Mouse (Mus musculus): ENCODE data around the gene Fam13a. TPM values are rescaled to one million over a fixed set of nuclear protein-coding genes. Genes with fewer than 3 reads are reported as not detected.

Fam13a gene
- polyA plus RNA-seq, 2 experiments: 2.7 to 5.7 TPM

DNA sequence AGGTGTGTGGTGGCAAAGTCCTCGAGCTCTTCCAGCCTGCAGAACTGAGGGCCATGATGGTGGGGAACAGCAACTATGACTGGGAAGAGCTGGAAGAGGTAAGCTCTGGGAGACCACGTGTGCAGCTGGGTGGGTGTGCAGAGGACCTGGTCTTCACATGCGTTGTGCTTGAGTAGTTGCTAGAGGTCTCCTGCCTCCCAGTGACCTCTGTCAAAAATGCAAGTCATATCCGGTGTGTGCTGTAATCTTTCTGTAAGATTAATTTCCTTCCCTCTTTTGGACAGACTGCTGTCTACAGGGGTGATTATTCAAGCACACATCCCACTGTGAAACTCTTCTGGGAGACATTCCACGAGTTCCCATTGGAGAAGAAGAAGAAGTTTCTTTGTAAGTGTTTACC lies 107.9 kb downstream of the Fam13a start:
- no peaks in the 10 kb centered on the region for H3K4me1 ChIP-seq (ENCODE audit: control insufficient read depth, insufficient read depth, low read length)
- no peak overlapping the region for H3K4me3 ChIP-seq (replicated peaks; ENCODE audit: low read length)
- DNase-seq (ENCODE audit: low spot score) (no peak), ATAC-seq (ENCODE audit: low FRiP score, low read depth) (no peak)
- no peaks in the 10 kb centered on the region; the same call in 1 of the 2 replicates for H3K36me3 ChIP-seq (ENCODE audit: control insufficient read depth, insufficient read depth, low read length)
- no peak overlapping the region for H3K4me2 ChIP-seq (replicated peaks; ENCODE audit: low read depth, low read length, severe bottlenecking)
- 81% methylated on average over 5 of the region's 5 CpGs for WGBS
- H3K9me3 ChIP-seq (ENCODE audit: control insufficient read depth, low read length): no peaks in the 10 kb centered on the region
- H3K9ac ChIP-seq (ENCODE audit: low read depth, low read length, severe bottlenecking): no peak overlapping the region
- H3K27ac ChIP-seq (replicated peaks; ENCODE audit: low read depth, low read length): no peak overlapping the region
- H3K27me3 ChIP-seq (ENCODE audit: control insufficient read depth, insufficient read depth, low read length): no peaks in the 10 kb centered on the region
- TF ChIP-seq POLR2A (IDR thresholded peaks at IDR 0.05; ENCODE audit: borderline replicate concordance, extremely low read depth, insufficient read depth, insufficient read length): no peak

GRCm38 (mm10) chr6:58913971-58914370 lies 110.4 kb downstream of the Fam13a start:
- H3K27me3 ChIP-seq (ENCODE audit: control insufficient read depth, insufficient read depth, low read length): no peaks in the 10 kb centered on the region
- no peak overlapping the region for H3K9ac ChIP-seq (ENCODE audit: low read depth, low read length, severe bottlenecking)
- no peak overlapping the region for H3K4me3 ChIP-seq (replicated peaks; ENCODE audit: low read length)
- no peak for TF ChIP-seq POLR2A (IDR thresholded peaks at IDR 0.05; ENCODE audit: borderline replicate concordance, extremely low read depth, insufficient read depth, insufficient read length)
- H3K9me3 ChIP-seq (ENCODE audit: control insufficient read depth, low read length): no peaks in the 10 kb centered on the region
- DNase-seq (ENCODE audit: low spot score) (no peak), ATAC-seq (ENCODE audit: low FRiP score, low read depth) (no peak)
- no peaks in the 10 kb centered on the region for H3K36me3 ChIP-seq (ENCODE audit: control insufficient read depth, insufficient read depth, low read length)
- no peak overlapping the region for H3K4me2 ChIP-seq (replicated peaks; ENCODE audit: low read depth, low read length, severe bottlenecking)
- WGBS: 68% methylated on average over 5 of the region's 5 CpGs
- H3K4me1 ChIP-seq (ENCODE audit: control insufficient read depth, insufficient read depth, low read length): no peaks in the 10 kb centered on the region
- no peak overlapping the region for H3K27ac ChIP-seq (replicated peaks; ENCODE audit: low read depth, low read length)

DNA sequence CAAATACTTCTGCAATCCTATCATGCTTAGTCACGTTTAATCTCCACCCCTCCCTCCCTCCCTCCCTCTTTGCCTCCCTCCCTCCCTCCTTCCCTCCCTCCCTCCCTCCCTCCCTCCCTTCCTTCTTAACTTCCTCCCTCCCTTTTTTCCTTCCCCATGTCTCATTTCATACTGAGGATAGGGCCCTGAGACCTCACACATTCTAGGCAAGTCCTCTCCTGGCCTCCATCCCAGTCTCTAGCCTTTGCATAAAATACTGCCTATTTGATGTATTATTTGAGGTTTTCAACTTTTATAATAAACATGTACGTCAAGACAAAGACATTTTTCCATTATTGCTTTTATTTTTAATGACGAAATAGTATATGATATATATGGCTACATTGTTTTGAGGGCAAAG lies 110.8 kb downstream of the Fam13a start:
- DNase-seq (ENCODE audit: low spot score) (no peak), ATAC-seq (ENCODE audit: low FRiP score, low read depth) (no peak)
- WGBS: 73% methylated on average over 3 of the region's 3 CpGs
- Histone ChIP-seq H3K4me3 (replicated peaks; ENCODE audit: low read length) (no peak overlapping the region), H3K36me3 (ENCODE audit: control insufficient read depth, insufficient read depth, low read length) (no peaks in the 10 kb centered on the region), H3K4me1 (ENCODE audit: control insufficient read depth, insufficient read depth, low read length) (no peaks in the 10 kb centered on the region), H3K9me3 (ENCODE audit: control insufficient read depth, low read length) (no peaks in the 10 kb centered on the region), H3K27me3 (ENCODE audit: control insufficient read depth, insufficient read depth, low read length) (no peaks in the 10 kb centered on the region), H3K4me2 (replicated peaks; ENCODE audit: low read depth, low read length, severe bottlenecking) (no peak overlapping the region), H3K27ac (replicated peaks; ENCODE audit: low read depth, low read length) (no peak overlapping the region), H3K9ac (ENCODE audit: low read depth, low read length, severe bottlenecking) (no peak overlapping the region)
- no peak for TF ChIP-seq POLR2A (IDR thresholded peaks at IDR 0.05; ENCODE audit: borderline replicate concordance, extremely low read depth, insufficient read depth, insufficient read length)

GRCm38 (mm10) chr6:58912842-58913241 lies 111.5 kb downstream of the Fam13a start:
- H3K4me3 ChIP-seq (replicated peaks; ENCODE audit: low read length): no peak overlapping the region
- no peak overlapping the region for H3K9ac ChIP-seq (ENCODE audit: low read depth, low read length, severe bottlenecking)
- 71% methylated on average over 5 of the region's 5 CpGs for WGBS
- no peaks in the 10 kb centered on the region for H3K36me3 ChIP-seq (ENCODE audit: control insufficient read depth, insufficient read depth, low read length)
- no peaks in the 10 kb centered on the region for H3K27me3 ChIP-seq (ENCODE audit: control insufficient read depth, insufficient read depth, low read length)
- no peak for DNase-seq (ENCODE audit: low spot score)
- no peak overlapping the region for H3K27ac ChIP-seq (replicated peaks; ENCODE audit: low read depth, low read length)
- no peak overlapping the region for H3K4me2 ChIP-seq (replicated peaks; ENCODE audit: low read depth, low read length, severe bottlenecking)
- no peaks in the 10 kb centered on the region for H3K9me3 ChIP-seq (ENCODE audit: control insufficient read depth, low read length)
- H3K4me1 ChIP-seq (ENCODE audit: control insufficient read depth, insufficient read depth, low read length): no peaks in the 10 kb centered on the region
- no peak for TF ChIP-seq POLR2A (IDR thresholded peaks at IDR 0.05; ENCODE audit: borderline replicate concordance, extremely low read depth, insufficient read depth, insufficient read length)
- no peak for ATAC-seq (ENCODE audit: low FRiP score, low read depth)

GRCm38 (mm10) chr6:58907791-58908190 lies 116.6 kb downstream of the Fam13a start:
- Histone ChIP-seq H3K27me3 (ENCODE audit: control insufficient read depth, insufficient read depth, low read length) (no peaks in the 10 kb centered on the region), H3K4me3 (replicated peaks; ENCODE audit: low read length) (no peak overlapping the region), H3K9ac (ENCODE audit: low read depth, low read length, severe bottlenecking) (no peak overlapping the region), H3K4me2 (replicated peaks; ENCODE audit: low read depth, low read length, severe bottlenecking) (no peak overlapping the region), H3K4me1 (ENCODE audit: control insufficient read depth, insufficient read depth, low read length) (0 out of 2 replicates have a peak, but pooled peaks cover 2% of the 10 kb centered on the region), H3K36me3 (ENCODE audit: control insufficient read depth, insufficient read depth, low read length) (no peaks in the 10 kb centered on the region), H3K9me3 (ENCODE audit: control insufficient read depth, low read length) (peaks cover 16% of the 10 kb centered on the region), H3K27ac (replicated peaks; ENCODE audit: low read depth, low read length) (no peak overlapping the region)
- no peak for ATAC-seq (ENCODE audit: low FRiP score, low read depth)
- 60% methylated on average over 2 of the region's 2 CpGs for WGBS
- TF ChIP-seq POLR2A (IDR thresholded peaks at IDR 0.05; ENCODE audit: borderline replicate concordance, extremely low read depth, insufficient read depth, insufficient read length): no peak
- DNase-seq (ENCODE audit: low spot score): no peak

- H3K9ac ChIP-seq (ENCODE audit: low read depth, low read length, severe bottlenecking): no peak overlapping the region
- ATAC-seq (ENCODE audit: low FRiP score, low read depth): no peak
- no peaks in the 10 kb centered on the region for H3K36me3 ChIP-seq (ENCODE audit: control insufficient read depth, insufficient read depth, low read length)
- peak overlapping the region; percentile 68; the same call in 1 of the 2 replicates for H3K4me2 ChIP-seq (replicated peaks; ENCODE audit: low read depth, low read length, severe bottlenecking)
- 0 out of 2 replicates have a peak, but pooled peaks cover 2% of the 10 kb centered on the region for H3K4me1 ChIP-seq (ENCODE audit: control insufficient read depth, insufficient read depth, low read length)
- 80% methylated on average over 8 of the region's 8 CpGs for WGBS
- H3K27me3 ChIP-seq (ENCODE audit: control insufficient read depth, insufficient read depth, low read length): no peaks in the 10 kb centered on the region
- H3K4me3 ChIP-seq (replicated peaks; ENCODE audit: low read length): peak overlapping the region; percentile 40; the same call in 1 of the 2 replicates
- no peak for TF ChIP-seq POLR2A (IDR thresholded peaks at IDR 0.05; ENCODE audit: borderline replicate concordance, extremely low read depth, insufficient read depth, insufficient read length)
- H3K27ac ChIP-seq (replicated peaks; ENCODE audit: low read depth, low read length): no peak overlapping the region
- no peak for DNase-seq (ENCODE audit: low spot score)
- peaks cover 16% of the 10 kb centered on the region for H3K9me3 ChIP-seq (ENCODE audit: control insufficient read depth, low read length)
Observed at GRCm38 (mm10) chr6:58907336-58907735, 117.0 kb downstream of the Fam13a start.
